Mouse (Mus musculus) fibroblast of lung, adult 2 months (primary cell): Measurements from ENCODE around the gene Ubap2l.

ENCODE experiments used
- DNase-seq: peaks from one replicate; pipeline ENCODE4 v3.0.0-alpha.2; 2011; ENCODE audit warnings: low read depth

Gene Ubap2l

DNA sequence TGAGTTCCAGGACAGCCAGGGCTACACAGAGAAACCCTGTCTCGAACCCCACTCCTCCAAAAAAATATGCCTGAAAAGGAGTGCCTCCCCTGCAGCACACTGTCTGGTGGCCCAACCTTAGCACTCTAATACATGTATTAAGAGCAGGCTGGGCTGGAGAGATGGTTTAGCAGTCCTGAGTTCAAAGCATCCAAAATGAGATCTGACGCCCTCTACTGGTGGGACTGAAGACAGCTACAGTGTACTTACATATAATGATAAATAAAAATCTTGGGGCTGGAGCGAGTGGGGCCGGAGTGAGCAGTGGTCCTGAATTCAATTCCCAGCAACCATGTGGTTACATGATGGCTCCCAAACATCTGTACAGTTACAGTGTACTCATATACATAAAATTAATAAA, 85.5 kb downstream of the Ubap2l start:
- DNase-seq: no peak

DNA sequence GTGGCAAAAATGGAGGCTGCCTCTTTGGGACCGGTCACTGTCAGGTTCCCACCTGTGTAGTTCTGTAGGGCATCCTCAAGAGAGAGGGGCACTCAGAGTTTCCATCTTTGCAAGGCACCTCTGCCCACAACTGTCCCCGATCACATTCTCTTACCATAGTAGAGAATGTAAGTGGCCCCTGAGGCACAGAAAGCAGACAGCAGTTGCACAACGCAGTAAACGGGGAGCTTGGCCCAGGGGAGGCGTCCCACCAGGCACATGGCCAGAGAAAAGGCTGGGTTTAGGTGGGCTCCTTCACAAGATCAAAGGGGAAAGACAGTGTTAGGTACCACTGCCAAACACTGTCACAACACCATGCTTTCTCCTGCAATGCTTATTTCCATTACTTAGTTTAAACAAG, 86.5 kb downstream of the Ubap2l start:
- no peak for DNase-seq

DNA sequence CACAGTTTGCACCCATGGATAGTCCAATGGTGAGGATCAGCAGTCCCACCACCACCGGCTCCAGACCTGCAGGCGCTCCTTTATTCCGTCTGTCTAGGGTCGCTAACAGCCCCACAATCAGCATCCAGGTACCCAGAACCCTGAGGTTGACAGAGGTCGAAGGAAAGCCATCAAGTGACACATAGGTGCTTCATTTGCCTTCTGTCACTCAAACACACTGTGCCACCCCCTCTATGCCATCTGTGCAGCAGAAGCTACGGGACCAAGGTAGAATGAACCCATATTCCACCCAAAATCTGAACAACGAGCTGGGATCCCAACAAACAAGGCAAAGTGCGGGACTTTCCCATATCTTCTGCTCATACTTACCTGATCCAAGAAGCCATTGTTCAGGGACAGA, 86.9 kb downstream of the Ubap2l start:
- no peak for DNase-seq

DNA sequence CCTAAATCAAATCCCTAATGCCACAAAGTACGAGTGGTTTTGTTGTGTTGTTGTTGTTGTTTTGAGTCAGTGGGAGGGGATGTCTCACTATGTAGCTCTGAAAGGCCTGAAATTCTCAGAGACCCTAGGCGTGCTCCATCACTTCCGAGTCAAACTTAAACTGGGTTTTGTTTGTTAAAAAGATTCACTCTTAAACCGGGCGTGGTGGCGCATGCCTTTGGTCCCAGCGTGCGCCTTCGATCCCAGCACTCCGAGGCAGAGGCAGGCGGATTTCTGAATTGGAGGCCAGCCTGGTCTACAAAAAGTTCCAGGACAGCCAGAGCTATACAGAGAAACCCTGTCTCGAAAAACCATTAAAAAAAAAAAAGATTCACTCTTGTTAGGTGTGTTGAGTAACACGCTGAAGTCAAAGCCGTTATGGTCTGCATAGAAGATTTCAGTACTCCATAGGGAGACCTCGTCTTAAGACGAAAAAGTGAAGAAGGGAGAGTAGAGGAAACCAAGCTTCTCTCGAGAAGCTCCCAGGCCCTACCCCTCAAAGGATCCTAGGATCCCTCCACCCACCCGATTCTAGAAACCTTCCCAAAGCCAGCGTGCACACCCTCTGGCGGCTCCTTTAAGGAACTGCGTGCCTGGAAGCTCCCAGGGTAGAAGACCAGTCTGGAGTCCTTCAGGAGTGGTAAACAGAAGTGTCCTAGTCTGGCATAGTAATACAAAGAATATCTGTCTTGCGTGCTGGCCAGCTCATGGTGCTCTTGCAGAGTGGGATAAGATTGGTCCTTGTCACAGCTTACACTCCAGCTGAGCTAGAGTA, 88.3 kb downstream of the Ubap2l start:
- peak; percentile 59 for DNase-seq

DNA sequence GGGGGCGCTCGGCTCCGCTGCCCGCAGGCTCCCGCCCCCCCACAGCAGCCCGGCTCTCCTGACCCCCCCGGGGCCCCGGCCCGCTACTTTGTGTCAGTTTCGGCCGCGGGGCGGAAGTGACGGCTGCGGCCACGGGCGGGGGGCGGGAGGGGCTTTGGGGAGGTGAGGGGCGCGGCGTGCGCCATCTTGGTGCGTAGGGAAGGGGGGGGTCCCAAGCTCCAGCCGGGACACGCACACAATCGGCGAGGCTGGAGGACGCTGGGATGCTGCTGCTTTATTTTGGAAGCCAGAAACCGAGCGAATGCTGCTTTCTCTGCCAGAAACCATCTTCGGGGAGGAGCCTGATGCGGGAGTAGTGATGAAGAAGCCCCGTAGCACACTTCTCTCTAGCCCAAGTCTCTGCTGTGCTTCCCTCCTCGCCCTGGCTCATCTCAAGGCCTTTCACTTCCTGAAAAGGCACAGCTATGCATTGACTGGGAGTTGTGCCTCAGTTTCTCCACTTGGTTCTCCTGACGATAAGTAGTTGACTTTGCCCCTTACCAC, 89.1 kb downstream of the Ubap2l start, which contains the start of gene Atp8b2:
Gene Atp8b2, minus strand, starts transcription at position 288 of the 543 bp plus-strand sequence.
- DNase-seq: no peak

DNA sequence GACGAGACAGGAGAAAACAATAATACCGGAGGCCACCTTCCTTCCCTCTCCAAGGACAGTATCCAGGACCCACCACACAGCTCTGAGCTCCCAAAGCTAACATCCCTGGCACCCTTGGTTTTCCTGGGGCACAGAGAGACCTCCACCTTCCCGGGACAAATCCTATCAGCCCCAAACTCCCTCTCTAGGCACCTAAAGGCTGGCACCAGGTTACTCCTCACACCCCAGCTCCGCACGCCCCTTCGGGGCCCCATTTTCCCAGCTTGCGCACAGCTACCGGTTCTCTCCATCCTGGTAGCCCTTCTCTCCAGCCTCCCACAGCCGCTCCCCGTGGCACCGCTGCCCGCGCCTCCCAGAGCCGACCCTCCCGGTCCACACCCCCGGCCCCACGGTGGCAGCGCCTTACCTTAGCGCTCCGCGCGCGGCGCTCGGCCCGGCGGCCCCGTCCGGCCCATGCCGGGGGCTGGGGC, 89.6 kb downstream of the Ubap2l start:
- DNase-seq: no peak

DNA sequence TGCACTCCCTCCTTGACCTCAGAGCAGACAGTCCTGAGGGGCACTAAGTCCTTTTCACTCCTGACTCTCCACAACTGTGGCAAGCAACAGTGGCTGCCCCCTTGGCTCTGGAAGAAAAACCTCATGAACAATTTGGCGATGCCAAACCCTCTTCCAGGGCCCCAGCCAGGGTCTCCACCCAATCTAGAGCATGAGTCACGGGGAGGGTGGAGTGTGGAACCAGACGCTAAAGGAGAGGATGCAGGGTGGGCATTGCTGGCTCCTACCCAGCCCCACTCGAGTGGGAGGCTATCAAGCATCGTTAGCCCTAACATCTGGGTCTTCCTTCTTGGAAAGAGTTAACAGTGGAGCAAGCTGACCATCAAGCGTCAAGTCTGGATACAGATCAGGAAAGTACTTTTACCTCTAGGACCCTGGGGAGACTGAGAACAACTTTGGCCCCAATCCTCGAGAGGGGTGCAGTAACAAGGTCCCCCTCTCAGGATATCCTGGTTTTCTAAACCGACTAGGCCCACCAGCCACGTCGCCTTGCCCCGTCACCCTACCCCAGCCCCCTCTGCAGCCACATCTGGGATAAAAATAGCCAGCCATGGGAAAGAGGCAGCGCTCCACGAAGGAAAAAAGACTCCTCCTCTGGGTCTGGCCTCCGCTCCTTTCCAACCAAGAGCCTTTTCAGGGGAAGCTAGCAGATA, 90.2 kb downstream of the Ubap2l start:
- DNase-seq: peak; percentile 70

DNA sequence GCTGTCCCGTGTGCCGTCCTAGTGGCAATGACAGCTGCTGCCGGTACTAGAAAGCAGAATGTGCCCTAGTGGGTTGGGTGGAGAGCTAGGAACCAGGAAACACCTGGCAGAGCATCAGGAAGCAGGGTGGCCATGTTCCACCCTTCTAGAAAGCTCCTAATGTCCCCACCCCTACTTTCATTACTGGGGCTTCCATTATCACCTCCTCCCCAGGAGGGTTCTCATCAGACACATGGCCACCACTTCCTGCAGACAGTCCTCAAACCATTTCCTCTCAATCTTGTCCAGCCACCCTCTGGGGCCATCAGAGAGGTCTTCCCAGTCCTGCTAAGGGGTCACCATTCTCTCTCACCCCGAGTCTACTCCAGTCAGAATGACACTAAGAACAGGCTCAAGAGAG, 91.0 kb downstream of the Ubap2l start:
- no peak for DNase-seq

DNA sequence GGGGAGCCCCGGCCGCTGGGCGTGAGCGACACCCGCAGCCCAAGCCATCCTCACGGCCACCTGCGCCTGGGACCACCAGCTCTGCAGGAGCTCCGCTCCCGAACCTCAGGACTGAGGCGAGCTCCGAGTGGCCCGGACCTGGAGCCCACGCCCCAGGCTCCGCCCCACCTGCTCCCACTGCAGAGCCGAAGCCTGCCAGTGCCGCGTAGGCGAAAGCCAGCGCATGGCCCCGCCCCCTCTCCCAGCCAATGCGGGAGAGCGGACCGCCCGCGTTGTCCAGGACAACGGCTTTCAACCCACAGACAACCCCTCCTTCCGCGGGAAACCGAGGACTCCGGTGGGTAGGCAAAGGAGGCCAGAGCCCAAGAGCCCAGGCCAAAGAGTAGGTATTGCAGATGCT, 92.0 kb downstream of the Ubap2l start:
- peak; percentile 83 for DNase-seq

DNA sequence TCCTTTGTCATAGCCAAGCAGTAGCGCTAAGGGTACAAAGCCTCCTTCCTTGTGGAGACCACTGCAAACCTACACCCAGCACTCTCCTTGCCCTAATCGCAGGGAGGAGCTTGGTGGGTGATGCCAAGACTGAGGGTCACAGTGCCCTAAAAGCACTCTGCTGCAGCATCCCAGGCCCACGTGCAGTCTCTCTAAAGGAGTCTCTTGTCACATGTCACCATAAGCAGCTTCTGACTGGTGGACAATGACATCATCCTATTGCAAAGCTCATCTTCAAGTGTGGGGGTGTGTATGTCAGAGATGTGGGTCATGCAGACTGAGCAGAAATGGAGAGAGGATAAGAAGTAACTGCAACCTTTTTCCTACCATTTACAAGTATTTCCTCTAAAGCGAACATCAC, 93.0 kb downstream of the Ubap2l start:
- no peak for DNase-seq

DNA sequence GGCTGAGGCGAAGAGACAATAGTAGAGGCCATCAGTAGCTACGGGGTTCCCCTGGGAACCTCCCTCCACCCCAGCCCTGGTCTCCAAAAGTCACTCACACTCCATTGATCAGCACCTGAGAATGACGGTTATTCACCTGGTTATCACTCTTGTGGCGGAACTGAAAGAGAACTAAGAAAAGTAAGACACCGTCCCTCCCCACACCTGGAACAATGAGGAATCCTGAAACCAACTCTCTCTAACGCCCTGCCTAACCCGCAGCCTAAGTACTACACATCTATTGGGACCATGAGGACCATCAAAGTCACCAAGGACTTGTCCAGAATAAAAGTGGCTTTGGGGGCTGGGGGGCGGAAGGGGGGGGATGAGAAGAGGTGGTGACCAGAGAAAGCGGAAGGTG, 94.5 kb downstream of the Ubap2l start:
- DNase-seq: no peak

DNA sequence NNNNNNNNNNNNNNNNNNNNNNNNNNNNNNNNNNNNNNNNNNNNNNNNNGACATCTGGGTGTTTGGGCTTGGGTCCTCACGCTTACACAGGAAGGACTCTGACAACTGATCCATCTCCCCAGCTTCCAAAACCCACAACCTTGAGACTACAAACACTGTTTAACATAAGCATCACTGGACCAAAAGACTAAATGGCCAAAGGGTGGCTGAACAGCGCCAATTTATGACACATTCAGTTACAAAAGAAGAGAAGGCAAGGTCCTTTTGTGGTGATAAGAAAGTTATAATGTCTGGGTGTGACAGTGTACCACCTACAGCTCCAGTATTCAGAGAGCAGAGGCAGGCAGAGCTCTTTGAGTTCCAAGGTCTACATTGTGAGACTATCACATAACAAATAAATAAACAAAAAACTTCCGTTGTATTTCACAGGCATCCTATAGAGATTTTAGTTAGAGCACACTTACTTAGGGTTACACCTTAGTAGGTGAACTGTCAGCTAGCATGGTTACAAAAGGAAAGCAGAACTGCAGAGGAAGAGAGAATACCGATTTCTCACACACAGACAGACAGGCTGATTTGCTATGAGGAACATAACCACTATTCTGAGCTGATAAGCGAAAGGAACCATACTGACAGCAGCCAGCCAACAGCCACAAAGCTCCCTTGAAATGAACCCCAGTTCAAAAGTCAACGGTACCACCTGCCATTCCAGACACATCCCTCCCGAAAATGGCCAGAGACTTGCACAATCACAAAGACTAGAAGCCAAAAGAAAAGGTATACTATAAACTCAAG, 96.1 kb downstream of the Ubap2l start:
- DNase-seq: no peak

DNA sequence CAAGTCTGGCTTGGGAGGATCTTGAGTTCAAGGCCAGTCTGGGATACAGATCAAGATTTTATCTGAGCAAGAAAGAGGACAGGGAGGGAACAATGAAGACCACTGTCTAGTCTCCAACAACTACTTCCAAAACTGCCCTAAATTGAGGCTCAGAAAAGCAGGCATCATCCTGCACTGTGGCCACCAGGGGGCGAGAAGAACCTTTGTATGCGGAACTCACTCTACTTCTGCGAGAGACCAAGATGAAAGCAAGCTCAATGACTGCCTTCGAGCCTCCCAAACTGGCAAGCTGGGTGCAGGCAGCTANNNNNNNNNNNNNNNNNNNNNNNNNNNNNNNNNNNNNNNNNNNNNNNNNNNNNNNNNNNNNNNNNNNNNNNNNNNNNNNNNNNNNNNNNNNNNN, 99.0 kb downstream of the Ubap2l start:
- peak; percentile 52 for DNase-seq
